Mouse (Mus musculus): Measurements from ENCODE around the gene Tsc22d4.
"Not testable (repeated sequence)": the region's sequence is repeated elsewhere in the genome, so short reads cannot be mapped to it uniquely, and the experiment has no call there.

Tsc22d4 gene

GRCm38 (mm10) chr5:137741023-137741931 lies 4.3 kb upstream of the Tsc22d4 start, which contains the start of gene Nyap1:
Gene Nyap1, minus strand, starts transcription at chr5:137741607.
- no peak for DNase-seq (ENCODE audit: low read depth, low spot score)

DNA sequence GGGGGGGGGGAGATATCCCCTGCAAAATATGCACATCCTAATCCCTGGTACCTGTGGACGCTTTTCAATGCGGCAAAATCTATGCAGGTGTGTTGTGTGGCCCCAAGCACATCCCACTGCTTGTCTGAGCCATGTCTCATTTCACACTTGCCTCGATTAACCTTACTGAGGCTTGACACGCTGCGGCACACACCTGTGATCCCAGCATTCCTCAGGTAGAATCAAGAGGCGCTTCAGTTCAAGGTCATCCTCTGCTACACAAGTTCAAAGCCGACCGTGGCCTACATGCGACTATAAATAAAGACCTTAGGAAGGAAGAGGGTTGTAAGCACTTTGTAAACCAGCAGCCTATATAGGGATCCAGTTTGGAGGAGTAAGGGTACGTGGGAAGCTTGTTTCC lies 3.5 kb upstream of the Tsc22d4 start:
- DNase-seq (ENCODE audit: low read depth, low spot score), result no peak

GRCm38 (mm10) chr5:137742836-137743235 lies 2.7 kb upstream of the Tsc22d4 start:
- DNase-seq (ENCODE audit: low read depth, low spot score), result no peak

- DNase-seq (ENCODE audit: low read depth, low spot score), result no peak
Observed at GRCm38 (mm10) chr5:137744197-137744596, 1.3 kb upstream of the Tsc22d4 start.

GRCm38 (mm10) chr5:137746282-137746850 lies 836 bp downstream of the Tsc22d4 start:
- DNase-seq (ENCODE audit: low read depth, low spot score), result no peak

DNA sequence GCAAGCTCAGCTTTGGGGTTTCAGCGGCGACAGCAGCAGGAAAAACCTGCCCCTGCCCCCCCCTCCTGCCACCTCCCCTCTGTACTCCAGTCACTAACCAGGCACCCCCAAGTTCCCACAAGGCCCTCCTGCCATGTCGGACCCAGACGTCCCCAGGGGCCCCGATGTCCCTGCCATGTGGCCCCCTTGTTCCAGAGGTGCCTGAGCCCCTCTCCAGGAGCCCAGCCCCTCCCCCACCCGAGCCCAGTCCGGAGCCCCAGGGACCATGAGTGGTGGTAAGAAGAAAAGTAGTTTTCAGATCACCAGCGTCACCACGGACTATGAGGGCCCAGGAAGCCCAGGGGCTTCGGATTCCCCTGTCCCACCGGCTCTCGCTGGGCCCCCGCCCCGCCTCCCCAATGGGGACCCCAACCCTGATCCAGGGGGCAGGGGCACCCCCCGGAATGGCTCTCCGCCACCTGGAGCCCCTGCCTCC lies 1.4 kb downstream of the Tsc22d4 start:
- DNase-seq (ENCODE audit: low read depth, low spot score), result no peak

GRCm38 (mm10) chr5:137747326-137747961 lies 1.9 kb downstream of the Tsc22d4 start:
- DNase-seq (ENCODE audit: low read depth, low spot score), result no peak

DNA sequence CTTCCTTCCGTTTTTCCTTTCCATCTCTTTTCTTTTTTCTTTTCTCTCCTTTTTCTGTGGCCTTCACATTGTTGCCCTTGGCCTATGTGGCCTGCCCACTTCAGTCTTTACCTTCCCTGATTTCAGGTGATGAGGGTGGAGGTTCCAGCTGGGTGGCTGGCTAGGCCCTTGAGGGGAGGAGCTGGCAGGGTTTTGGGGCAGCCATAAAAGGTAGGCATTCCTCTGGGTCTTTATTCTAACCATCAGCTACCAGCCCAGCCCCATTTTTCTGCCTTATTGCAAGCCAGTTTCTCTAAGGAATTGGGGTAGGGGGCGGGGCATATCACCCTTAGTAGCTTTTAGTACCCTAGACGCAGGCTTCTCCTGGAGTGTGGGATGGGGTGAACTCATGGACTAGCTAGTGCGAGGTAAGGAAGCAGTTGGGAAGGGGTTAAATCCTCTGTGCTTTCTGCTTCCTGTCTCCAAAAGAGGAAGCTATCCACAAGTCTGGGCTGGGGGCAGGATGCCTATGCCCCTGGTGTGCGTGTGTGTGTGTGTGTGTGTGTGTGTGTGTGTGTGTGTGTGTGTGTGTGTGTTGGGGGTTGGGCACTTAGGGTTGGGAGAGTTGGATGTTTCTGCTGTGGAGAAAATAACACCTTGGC lies 2.7 kb downstream of the Tsc22d4 start:
- no peak for DNase-seq (ENCODE audit: low read depth, low spot score)

DNA sequence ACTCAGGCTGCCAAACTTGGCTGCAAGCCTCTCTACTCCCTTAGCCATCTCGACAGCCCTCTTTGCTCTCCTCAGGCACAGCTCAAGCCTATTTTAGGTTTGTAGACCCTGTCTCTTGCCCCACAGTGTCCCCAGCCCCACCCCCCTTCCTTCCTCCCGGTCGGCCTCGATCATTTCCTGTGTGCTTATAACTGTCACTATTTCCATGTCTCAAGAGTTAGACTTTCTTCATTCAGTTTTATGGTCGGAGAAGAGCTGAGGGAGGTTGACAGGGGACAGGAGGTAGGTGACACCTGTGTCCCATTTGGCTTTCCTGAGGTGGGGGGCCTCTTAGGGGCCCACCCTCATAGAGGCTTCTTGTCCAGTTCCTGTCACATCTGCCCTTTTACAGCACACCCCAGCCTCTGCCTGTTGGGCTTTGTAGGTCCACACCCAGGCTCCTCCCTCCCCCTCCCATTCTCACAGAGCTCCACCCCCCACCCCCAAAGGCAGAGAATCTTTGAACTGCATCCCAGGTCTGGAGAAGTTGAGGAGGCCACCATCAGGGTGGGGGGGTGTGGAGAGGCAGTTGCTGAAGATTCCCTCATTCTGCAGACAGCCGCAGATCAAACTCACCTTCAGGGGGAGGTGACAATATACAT lies 3.8 kb downstream of the Tsc22d4 start:
- DNase-seq (ENCODE audit: low read depth, low spot score), result no peak

GRCm38 (mm10) chr5:137750212-137750611 lies 4.7 kb downstream of the Tsc22d4 start:
- not testable (repeated sequence) for DNase-seq (ENCODE audit: low read depth, low spot score)

GRCm38 (mm10) chr5:137751221-137751887 lies 5.8 kb downstream of the Tsc22d4 start:
- DNase-seq (ENCODE audit: low read depth, low spot score), result no peak

GRCm38 (mm10) chr5:137751988-137752387 lies 6.5 kb downstream of the Tsc22d4 start:
- no peak for DNase-seq (ENCODE audit: low read depth, low spot score)

GRCm38 (mm10) chr5:137753111-137753832 lies 7.7 kb downstream of the Tsc22d4 start:
- DNase-seq (ENCODE audit: low read depth, low spot score), result no peak

- DNase-seq (ENCODE audit: low read depth, low spot score), result no peak
Observed at GRCm38 (mm10) chr5:137755425-137755824, 9.9 kb downstream of the Tsc22d4 start.

DNA sequence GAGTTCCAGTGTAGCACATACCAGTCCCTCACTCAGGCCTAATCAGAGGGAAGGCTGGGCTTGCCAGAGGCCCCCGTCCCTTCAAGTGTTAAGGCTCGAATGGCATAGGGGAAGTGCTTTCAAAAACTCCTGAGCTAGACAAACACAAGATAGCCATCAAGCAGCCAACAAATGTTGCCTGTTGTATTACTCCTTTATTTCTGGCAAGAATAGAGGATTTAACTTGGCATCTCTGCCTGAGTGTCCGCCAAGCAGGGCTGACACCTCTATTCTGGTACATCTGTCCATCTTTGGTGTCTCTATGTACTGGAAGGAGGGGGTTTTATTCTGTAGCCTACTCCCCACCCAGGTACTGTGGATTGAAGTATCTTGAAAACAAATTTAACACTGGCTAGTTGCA lies 10.6 kb downstream of the Tsc22d4 start:
- no peak for DNase-seq (ENCODE audit: low read depth, low spot score)

DNA sequence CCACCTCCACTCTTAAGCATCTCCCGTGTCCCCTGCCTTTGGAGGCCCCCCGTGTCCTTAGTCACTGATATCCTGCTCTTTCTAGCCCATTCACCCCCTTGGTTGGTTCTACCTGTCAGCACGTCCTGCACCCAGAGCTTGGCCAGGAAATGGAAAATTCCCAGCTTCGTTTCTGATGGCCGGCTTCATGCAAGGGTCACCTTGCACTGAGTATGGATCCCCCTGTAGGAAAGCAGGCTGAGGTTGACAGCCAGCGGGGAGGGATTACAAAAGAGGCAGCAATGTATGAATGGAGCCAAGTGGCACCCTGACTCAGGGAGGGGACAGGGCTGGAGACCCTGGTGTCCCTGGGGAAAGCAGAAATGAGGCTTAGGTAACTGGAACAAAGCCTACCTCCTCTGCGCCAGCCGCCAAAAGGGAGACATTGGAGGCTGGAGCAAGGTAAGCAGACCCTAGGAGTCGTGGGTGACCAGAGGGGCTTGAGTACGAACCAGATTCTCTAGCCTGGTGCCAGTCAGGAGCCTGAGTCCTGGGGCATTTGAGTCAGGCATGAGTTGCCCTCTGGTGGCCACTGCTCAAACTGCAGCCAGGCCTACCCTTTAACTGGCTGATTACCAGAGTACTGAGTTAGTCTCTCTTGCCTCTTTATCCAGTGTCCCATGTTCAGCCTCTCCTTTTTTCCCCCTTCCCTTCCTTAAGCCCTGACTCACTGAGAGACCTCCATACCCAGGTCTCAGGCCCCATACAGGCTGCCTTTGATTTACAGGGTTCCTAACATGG lies 11.5 kb downstream of the Tsc22d4 start:
- DNase-seq (ENCODE audit: low read depth, low spot score), result peak; percentile 77

DNA sequence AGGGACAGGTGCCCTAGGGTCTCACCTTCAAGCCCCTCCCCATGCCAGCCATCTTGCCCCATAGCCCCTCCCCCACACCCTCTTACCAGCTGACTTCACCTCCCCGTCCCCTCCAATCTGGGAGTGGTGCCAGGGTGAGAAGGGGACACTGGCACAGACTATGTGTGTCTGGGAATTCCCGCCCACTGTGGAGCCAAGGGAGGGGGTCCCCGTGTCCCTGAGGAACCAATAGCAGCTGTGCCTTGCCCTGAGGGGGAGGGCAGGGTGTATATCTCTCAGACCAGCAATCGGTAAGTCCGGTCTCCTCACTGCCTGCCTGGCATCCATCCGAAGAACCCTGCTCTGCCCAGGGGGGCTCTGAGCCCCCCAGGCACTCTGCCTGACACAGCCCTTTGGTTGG lies 12.4 kb downstream of the Tsc22d4 start:
- DNase-seq (ENCODE audit: low read depth, low spot score), result no peak

- no peak for DNase-seq (ENCODE audit: low read depth, low spot score)
Observed at GRCm38 (mm10) chr5:137758921-137759534, 13.5 kb downstream of the Tsc22d4 start.

DNA sequence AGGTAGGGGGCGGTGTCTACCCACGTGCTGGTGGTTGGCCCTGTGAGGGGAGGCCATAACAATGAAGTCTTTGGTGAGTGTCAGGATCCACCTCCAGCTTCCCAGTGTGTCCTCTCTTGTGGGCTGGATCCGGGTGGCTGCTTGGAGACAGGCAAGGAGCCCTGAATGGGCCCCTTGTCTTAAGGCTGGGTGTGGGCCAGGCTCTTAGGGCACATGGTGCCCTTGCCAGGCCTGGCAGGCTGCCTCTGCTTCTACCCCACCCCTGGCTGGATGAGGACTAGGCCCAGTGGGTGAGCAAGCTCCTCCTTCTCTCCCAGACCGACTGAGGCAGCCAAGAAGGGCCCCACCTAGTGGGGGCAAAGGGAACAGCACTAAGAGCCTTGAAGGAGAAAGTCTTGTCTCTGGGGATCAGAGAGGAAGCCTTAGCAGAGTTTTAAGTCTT lies 14.5 kb downstream of the Tsc22d4 start:
- DNase-seq (ENCODE audit: low read depth, low spot score), result peak; percentile 89
